Mouse (Mus musculus) hematopoietic stem cell, adult 5-6 weeks (primary cell): ENCODE data around the gene Rln3. TPM values are rescaled to one million over a fixed set of nuclear protein-coding genes. Genes with fewer than 3 reads are reported as not detected.

Experiments
- total RNA-seq: library from RNA; stranded (forward); fragments of 172-1452, 232-1000 nt; gene quantifications from 2 replicates; pipeline ENCODE4 v1.2.3, GENCODE M21; 2017

Gene Rln3
- total RNA-seq, 1 experiment from 2014 or later = not detected

Other genes starting within 250 kb of the Rln3 start
- 4.2 and 5.0 TPM in 2 replicates for gene Adgrl1, start 144.9 kb downstream of the Rln3 start, total RNA-seq
- gene Gm10644, start 89.8 kb downstream of the Rln3 start, total RNA-seq = 0.30 TPM in 1 of 2 replicates, not detected in the other
- gene Asf1b, start 89.5 kb downstream of the Rln3 start, total RNA-seq = 22.3 and 22.5 TPM in 2 replicates
- gene Prkaca, start 72.0 kb downstream of the Rln3 start, total RNA-seq = 24.0 and 27.6 TPM in 2 replicates
- gene Samd1, start 47.3 kb downstream of the Rln3 start, total RNA-seq = 52.8 and 53.4 TPM in 2 replicates
- gene 1700067K01Rik, start 43.5 kb downstream of the Rln3 start, total RNA-seq = 0.31 and 1.1 TPM in 2 replicates
- gene 2210011C24Rik, start 32.8 kb downstream of the Rln3 start, total RNA-seq = not detected in 2 replicates
- gene Palm3, start 23.5 kb downstream of the Rln3 start, total RNA-seq = 0.31 TPM in 1 of 2 replicates, not detected in the other
- gene Il27ra, start 2.4 kb downstream of the Rln3 start, total RNA-seq = 14.8 and 19.4 TPM in 2 replicates
- gene Gm10643, start 20.1 kb upstream of the Rln3 start, total RNA-seq = 2.5 and 3.6 TPM in 2 replicates
- 2.3 and 5.3 TPM in 2 replicates for gene Rfx1, start 21.8 kb upstream of the Rln3 start, total RNA-seq
- 21.0 and 23.1 TPM in 2 replicates for gene Dcaf15, start 59.8 kb upstream of the Rln3 start, total RNA-seq
- 1.4 and 2.7 TPM in 2 replicates for gene Podnl1, start 81.0 kb upstream of the Rln3 start, total RNA-seq
- gene Cc2d1a, start 102.9 kb upstream of the Rln3 start, total RNA-seq = 5.8 and 7.0 TPM in 2 replicates
- 2.7 and 3.8 TPM in 2 replicates for gene 4930432K21Rik, start 103.0 kb upstream of the Rln3 start, total RNA-seq
- not detected in 2 replicates for gene Nanos3, start 140.2 kb upstream of the Rln3 start, total RNA-seq
- gene Zswim4, start 192.1 kb upstream of the Rln3 start, total RNA-seq = 6.8 and 13.4 TPM in 2 replicates
- gene D8Ertd738e, start 204.7 kb upstream of the Rln3 start, total RNA-seq = 68.7 and 88.1 TPM in 2 replicates
- gene Mri1, start 212.3 kb upstream of the Rln3 start, total RNA-seq = 12.5 and 16.5 TPM in 2 replicates
- 6.6 and 17.1 TPM in 2 replicates for gene Ccdc130, start 225.4 kb upstream of the Rln3 start, total RNA-seq